Mouse (Mus musculus) stomach, embryonic 14.5 days (tissue): ENCODE results near the gene Ntm. TPM values are rescaled to one million over a fixed set of nuclear protein-coding genes. Genes with fewer than 3 reads are reported as not detected.

Source experiments
- ATAC-seq: fragments of 200-750 bp; cut with Nextera tagmentation; 2 replicates; pipeline ENCODE4 v1.8.0; 2017; ENCODE audit warnings: low read depth, moderate TSS enrichment; ENCODE audit not compliant: insufficient number of reproducible peaks, insufficient read depth, low FRiP score
- H3K27ac ChIP-seq: fragments of 300-500 bp; sonication (generic); 2 replicates; pipeline ENCODE4 v1.5.1; 2014; ENCODE audit warnings: mild to moderate bottlenecking, low read length, moderate library complexity, mixed read lengths
- H3K27me3 ChIP-seq: fragments of 300-500 bp; sonication (generic); 2 replicates; pipeline ENCODE4 v1.6.1; 2014; ENCODE audit warnings: low read length, control low read depth, mixed read lengths; ENCODE audit not compliant: control insufficient read depth, insufficient read depth
- H3K36me3 ChIP-seq: fragments of 300-500 bp; sonication (generic); 2 replicates; pipeline ENCODE4 v1.6.1; 2014; ENCODE audit warnings: mild to moderate bottlenecking, control low read depth, low read length, moderate library complexity, mixed read lengths; ENCODE audit not compliant: control insufficient read depth, insufficient read depth
- H3K4me1 ChIP-seq: fragments of 300-500 bp; sonication (generic); 2 replicates; pipeline ENCODE4 v1.6.1; 2014; ENCODE audit warnings: low read length, control low read depth, mixed read lengths; ENCODE audit not compliant: control insufficient read depth, insufficient read depth
- H3K4me2 ChIP-seq: fragments of 300-500 bp; sonication (generic); replicated peaks from 2 replicates; pipeline ENCODE4 v1.6.1; 2014; ENCODE audit warnings: low read depth, low read length, control low read depth
- H3K4me3 ChIP-seq: fragments of 300-500 bp; sonication (generic); 2 replicates; pipeline ENCODE4 v1.5.1; 2014; ENCODE audit warnings: low read depth, low read length, control low read depth
- H3K9ac ChIP-seq: fragments of 300-500 bp; sonication (generic); replicated peaks from 2 replicates; pipeline ENCODE4 v1.6.1; 2014; ENCODE audit warnings: low read depth, mild to moderate bottlenecking, control low read depth, low read length, moderate library complexity, mixed read lengths
- H3K9me3 ChIP-seq: fragments of 300-500 bp; sonication (generic); 2 replicates; pipeline ENCODE4 v1.6.1; 2016; ENCODE audit warnings: low read depth, low read length, control low read depth; ENCODE audit not compliant: control insufficient read depth
- WGBS: fragments of 180-500 bp; shearing (Covaris S2); extraction: QIAGEN DNeasy Blood & Tissue Kit; methylation state at CpG from one replicate; pipeline ENCODE4 v1.1.7; 2014; 5-methylcytosine and 5-hydroxymethylcytosine counted together
- polyA plus RNA-seq: library from polyadenylated mRNA; unstranded; fragments of >200 nt; fragmentation: Nextera tagmentation; extraction: Ambion mirVana; gene quantifications from 2 replicates; pipeline ENCODE4 v1.2.1, GENCODE M21; 2014

Ntm gene
- polyA plus RNA-seq, 1 experiment from 2014 or later: 19.7 TPM

GRCm38 (mm10) chr9:29247812-29248211 lies 715.1 kb downstream of the Ntm start:
- 73% methylated on average over 3 of the region's 3 CpGs for WGBS
- ATAC-seq: no peak
- H3K4me1 ChIP-seq: no peaks in the 10 kb centered on the region

GRCm38 (mm10) chr9:29244006-29244405 lies 718.9 kb downstream of the Ntm start:
- no peak for ATAC-seq
- no peak overlapping the region for H3K4me2 ChIP-seq
- H3K27ac ChIP-seq: no peak overlapping the region
- no peaks in the 10 kb centered on the region for H3K27me3 ChIP-seq
- H3K9ac ChIP-seq: no peak overlapping the region
- no peaks in the 10 kb centered on the region for H3K36me3 ChIP-seq
- H3K9me3 ChIP-seq: no peaks in the 10 kb centered on the region
- no peaks in the 10 kb centered on the region for H3K4me1 ChIP-seq
- WGBS: 79% methylated on average over 2 of the region's 2 CpGs
- H3K4me3 ChIP-seq: no peak overlapping the region

More at GRCm38 (mm10) chr9:29247812-29248211, 715.1 kb downstream of the Ntm start:
- Histone ChIP-seq H3K9ac (no peak overlapping the region), H3K27ac (no peak overlapping the region), H3K4me3 (no peak overlapping the region), H3K36me3 (no peaks in the 10 kb centered on the region), H3K9me3 (no peaks in the 10 kb centered on the region), H3K4me2 (no peak overlapping the region), H3K27me3 (no peaks in the 10 kb centered on the region)

- Histone ChIP-seq H3K4me1 (no peaks in the 10 kb centered on the region), H3K27ac (no peak overlapping the region), H3K9me3 (no peaks in the 10 kb centered on the region), H3K27me3 (no peaks in the 10 kb centered on the region), H3K9ac (no peak overlapping the region), H3K36me3 (no peaks in the 10 kb centered on the region), H3K4me3 (no peak overlapping the region), H3K4me2 (no peak overlapping the region)
- 79% methylated on average over 8 of the region's 8 CpGs for WGBS
- ATAC-seq: no peak
Measured at GRCm38 (mm10) chr9:29242497-29243422, 720.2 kb downstream of the Ntm start.

GRCm38 (mm10) chr9:29240797-29241196 lies 722.1 kb downstream of the Ntm start:
- Histone ChIP-seq H3K27ac (no peak overlapping the region), H3K4me2 (no peak overlapping the region), H3K4me1 (no peaks in the 10 kb centered on the region), H3K9ac (no peak overlapping the region), H3K27me3 (no peaks in the 10 kb centered on the region), H3K9me3 (no peaks in the 10 kb centered on the region), H3K4me3 (no peak overlapping the region), H3K36me3 (no peaks in the 10 kb centered on the region)
- ATAC-seq: no peak
- 88% methylated on average over 2 of the region's 2 CpGs for WGBS

- ATAC-seq: no peak
- no peak overlapping the region for H3K27ac ChIP-seq
- no peaks in the 10 kb centered on the region for H3K27me3 ChIP-seq
- H3K4me3 ChIP-seq: no peak overlapping the region
- H3K36me3 ChIP-seq: no peaks in the 10 kb centered on the region
- no peak overlapping the region for H3K4me2 ChIP-seq
- no peaks in the 10 kb centered on the region for H3K9me3 ChIP-seq
- WGBS: 92% methylated on average over 3 of the region's 3 CpGs
- no peaks in the 10 kb centered on the region for H3K4me1 ChIP-seq
- H3K9ac ChIP-seq: no peak overlapping the region
Measured at GRCm38 (mm10) chr9:29238973-29239372, 724.0 kb downstream of the Ntm start.

- no peak for ATAC-seq
- Histone ChIP-seq H3K4me1 (no peaks in the 10 kb centered on the region), H3K4me3 (no peak overlapping the region), H3K9me3 (no peaks in the 10 kb centered on the region), H3K36me3 (no peaks in the 10 kb centered on the region), H3K9ac (no peak overlapping the region), H3K27ac (no peak overlapping the region), H3K4me2 (no peak overlapping the region), H3K27me3 (no peaks in the 10 kb centered on the region)
- 82% methylated on average over 3 of the region's 3 CpGs for WGBS
Measured at GRCm38 (mm10) chr9:29236752-29237151, 726.2 kb downstream of the Ntm start.

- Histone ChIP-seq H3K9me3 (no peaks in the 10 kb centered on the region), H3K4me3 (no peak overlapping the region), H3K36me3 (no peaks in the 10 kb centered on the region), H3K4me2 (no peak overlapping the region), H3K9ac (no peak overlapping the region), H3K4me1 (no peaks in the 10 kb centered on the region), H3K27ac (no peak overlapping the region), H3K27me3 (no peaks in the 10 kb centered on the region)
- WGBS: 86% methylated on average over 4 of the region's 4 CpGs
- no peak for ATAC-seq
Measured at GRCm38 (mm10) chr9:29227747-29228146, 735.2 kb downstream of the Ntm start.

GRCm38 (mm10) chr9:29222915-29223545 lies 739.9 kb downstream of the Ntm start:
- no peak overlapping the region for H3K4me2 ChIP-seq
- no peaks in the 10 kb centered on the region for H3K27me3 ChIP-seq
- WGBS: 70% methylated on average over 10 of the region's 10 CpGs
- no peaks in the 10 kb centered on the region for H3K36me3 ChIP-seq
- H3K4me3 ChIP-seq: no peak overlapping the region
- no peak overlapping the region for H3K27ac ChIP-seq
- no peaks in the 10 kb centered on the region for H3K9me3 ChIP-seq
- no peaks in the 10 kb centered on the region for H3K4me1 ChIP-seq
- ATAC-seq: no peak
- no peak overlapping the region for H3K9ac ChIP-seq
